Mouse (Mus musculus) heart, adult 2 months (tissue): Measurements from ENCODE around the gene H2-M10.2. TPM values are rescaled to one million over a fixed set of nuclear protein-coding genes. Genes with fewer than 3 reads are reported as not detected.

ENCODE experiments used
- DNase-seq, 2 experiments: peaks; one replicate each; pipeline ENCODE4 v3.0.0; 2021
- H3K27ac ChIP-seq: fragments of 200-600 bp; 2 replicates; pipeline ENCODE4 v1.8.1; 2022
- H3K27me3 ChIP-seq: fragments of 200-500 bp; 2 replicates; pipeline ENCODE4 v1.6.1; 2012; ENCODE audit warnings: mild to moderate bottlenecking, low read length, inconsistent platforms, mixed read lengths; ENCODE audit not compliant: control insufficient read depth, insufficient read depth
- H3K36me3 ChIP-seq: fragments of 200-500 bp; 2 replicates; pipeline ENCODE4 v1.6.1; 2012; ENCODE audit warnings: low read length, inconsistent platforms; ENCODE audit not compliant: control insufficient read depth, insufficient read depth
- H3K4me1 ChIP-seq: fragments of 200-500 bp; 2 replicates; pipeline ENCODE4 v1.6.1; 2011; ENCODE audit warnings: low read length; ENCODE audit not compliant: control insufficient read depth, insufficient read depth
- H3K4me3 ChIP-seq: fragments of 200-600 bp; 2 replicates; pipeline ENCODE4 v1.8.1; 2022
- H3K79me2 ChIP-seq: fragments of 200-500 bp; replicated peaks from 2 replicates; pipeline ENCODE4 v1.6.1; 2012; ENCODE audit warnings: mild to moderate bottlenecking, inconsistent platforms, low read length, moderate library complexity, mixed read lengths; ENCODE audit not compliant: control insufficient read depth, insufficient read depth
- H3K9ac ChIP-seq: fragments of 200-500 bp; 2 replicates; pipeline ENCODE4 v1.6.1; 2012; ENCODE audit warnings: low read depth, mild to moderate bottlenecking, control low read depth, inconsistent platforms, low read length, mixed read lengths
- CTCF ChIP-seq: fragments of 200-600 bp; IDR thresholded peaks from 2 replicates; pipeline ENCODE4 v1.8.1; 2022; ENCODE audit warnings: antibody characterized with exemption, mild to moderate bottlenecking, moderate library complexity
- EP300 ChIP-seq: fragments of 200-500 bp; IDR thresholded peaks from 2 replicates; pipeline ENCODE4 v1.6.1; 2011; ENCODE audit warnings: low read depth, low read length, control low read depth; ENCODE audit not compliant: insufficient read depth
- POLR2A ChIP-seq: fragments of 200-500 bp; IDR thresholded peaks from 2 replicates; pipeline ENCODE4 v1.6.1; 2011; ENCODE audit warnings: mild to moderate bottlenecking, low read depth, low read length, control low read depth; ENCODE audit not compliant: insufficient read depth
- WGBS: fragments of 180-500 bp; shearing (Covaris S2); methylation state at CpG from one replicate; pipeline ENCODE4 v1.1.7; 2018; 5-methylcytosine and 5-hydroxymethylcytosine counted together
- intact Hi-C: fragments of 180-260 bp; cut with DNase I; formaldehyde crosslinking; loops from one replicate; pipeline ENCODE4 v1.15.1; 2025
- polyA plus RNA-seq: library from polyadenylated mRNA; depleted of rRNA; stranded (reverse); fragments of >200 nt; gene quantifications from 2 replicates; pipeline ENCODE4 v1.2.3, GENCODE M21; 2012
- total RNA-seq, 2 experiments: library from RNA; stranded (reverse); gene quantifications; 2 replicates each; pipeline ENCODE4 v1.2.3; 2021

The H2-M10.2 gene
- total and polyA plus RNA-seq, 3 experiments: not detected

DNA sequence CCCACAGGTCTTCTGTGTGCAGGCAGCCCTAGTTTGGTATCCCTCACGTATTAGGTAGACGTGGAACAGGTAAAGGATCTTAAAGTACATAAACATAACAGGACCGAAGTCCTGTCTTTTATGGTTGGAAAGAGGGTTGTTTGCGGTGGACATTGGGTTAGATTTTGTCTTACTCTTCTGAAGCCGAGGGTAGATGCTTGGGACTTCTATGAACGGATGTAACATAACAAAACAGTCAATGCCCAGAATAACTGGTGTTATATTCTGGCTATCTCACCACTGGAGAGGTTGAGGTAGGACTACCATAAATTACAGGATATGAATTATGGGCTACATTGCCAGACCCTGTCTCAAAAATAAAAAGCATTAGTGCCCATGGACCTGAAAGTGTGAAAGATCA, 28.3 kb downstream of the H2-M10.2 start, which contains the start of gene Rpp21:
Gene Rpp21, minus strand, starts transcription at position 101 of the 400 bp plus-strand sequence.
- peak within 1 kb of the TSS; percentile 92 for H3K27ac ChIP-seq
- intact Hi-C loops: no loop called here

GRCm38 (mm10) chr17:36257241-36257947, 28.9 kb downstream of the H2-M10.2 start:
- no peaks in the 10 kb centered on the region for H3K27me3 ChIP-seq
- TF ChIP-seq POLR2A: peak; percentile 68
- 0 out of 2 replicates have a peak, but pooled peaks have one; percentile 34 for TF ChIP-seq EP300
- peak; percentile 78 for TF ChIP-seq CTCF
- peak overlapping the region; percentile 74 for H3K4me3 ChIP-seq
- intact Hi-C loops: no loop called here
- H3K4me1 ChIP-seq: no peaks in the 10 kb centered on the region
- WGBS: under 1% methylated on average over 37 of the region's 37 CpGs
- H3K36me3 ChIP-seq: no peaks in the 10 kb centered on the region
- peak overlapping the region; percentile 81 for H3K9ac ChIP-seq
- peak overlapping the region; percentile 92 for H3K27ac ChIP-seq
- peak; percentile 85 to 88 for DNase-seq
- H3K79me2 ChIP-seq: no peaks in the 10 kb centered on the region

More for the DNA sequence above, 28.3 kb downstream of the H2-M10.2 start, which contains the start of gene Rpp21:
- H3K4me1 ChIP-seq: no peaks in the 10 kb centered on the region
- TF ChIP-seq EP300 (no peak), CTCF (no peak), POLR2A (no peak)
- peak within 1 kb of the TSS; percentile 81 for H3K9ac ChIP-seq
- DNase-seq: no peak
- no peaks in the 10 kb centered on the region for H3K27me3 ChIP-seq
- peak within 1 kb of the TSS; percentile 74 for H3K4me3 ChIP-seq
- H3K79me2 ChIP-seq: no peaks in the 10 kb centered on the region
- 44% methylated on average over 6 of the region's 6 CpGs for WGBS
- H3K36me3 ChIP-seq: no peaks in the 10 kb centered on the region

DNA sequence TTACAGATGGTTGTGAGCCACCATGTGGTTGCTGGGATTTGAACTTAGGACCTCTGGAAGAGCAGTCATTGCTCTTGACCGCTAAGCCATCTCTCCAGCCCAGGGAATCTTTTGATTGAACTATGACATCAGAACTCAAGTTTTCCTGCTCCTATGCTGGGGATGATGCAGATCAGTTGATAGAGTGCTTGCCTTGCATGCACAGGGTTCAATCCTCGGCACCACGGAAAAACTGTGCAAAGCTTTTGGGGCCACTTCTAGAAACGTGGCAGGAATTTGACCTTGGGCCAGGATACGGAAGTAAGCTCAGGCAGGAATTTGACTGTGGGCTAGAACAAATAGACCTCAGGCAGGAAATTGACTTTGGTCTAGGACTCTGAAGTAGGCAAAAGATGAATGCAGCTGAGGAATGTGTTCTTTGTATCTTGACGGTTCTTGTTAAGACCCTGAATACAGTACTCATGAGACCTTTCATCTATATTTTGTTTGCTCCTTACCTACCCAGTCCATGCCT, 33.1 kb downstream of the H2-M10.2 start:
- TF ChIP-seq POLR2A (no peak), CTCF (no peak), EP300 (no peak)
- intact Hi-C loops: no loop called here
- Histone ChIP-seq H3K9ac (no peak overlapping the region), H3K4me1 (no peaks in the 10 kb centered on the region; the same call in 1 of the 2 replicates), H3K27ac (no peak overlapping the region), H3K36me3 (no peaks in the 10 kb centered on the region), H3K27me3 (peaks cover 6% of the 10 kb centered on the region; the same call in 1 of the 2 replicates), H3K4me3 (no peak overlapping the region), H3K79me2 (no peaks in the 10 kb centered on the region)
- DNase-seq: no peak
- 29% methylated on average over 6 of the region's 6 CpGs for WGBS

GRCm38 (mm10) chr17:36252250-36252876, 33.9 kb downstream of the H2-M10.2 start:
- no peak for TF ChIP-seq CTCF
- no peak for TF ChIP-seq EP300
- no peak for TF ChIP-seq POLR2A
- Histone ChIP-seq H3K4me3 (no peak overlapping the region), H3K36me3 (no peaks in the 10 kb centered on the region), H3K79me2 (no peaks in the 10 kb centered on the region), H3K27ac (no peak overlapping the region), H3K9ac (no peak overlapping the region; the same call in 1 of the 2 replicates), H3K4me1 (no peaks in the 10 kb centered on the region; the same call in 1 of the 2 replicates), H3K27me3 (peaks cover 8% of the 10 kb centered on the region)
- peak in 1 of 2 experiments; percentile 34 for DNase-seq
- intact Hi-C loops: no loop called here
- WGBS: 9% methylated on average over 25 of the region's 25 CpGs

DNA sequence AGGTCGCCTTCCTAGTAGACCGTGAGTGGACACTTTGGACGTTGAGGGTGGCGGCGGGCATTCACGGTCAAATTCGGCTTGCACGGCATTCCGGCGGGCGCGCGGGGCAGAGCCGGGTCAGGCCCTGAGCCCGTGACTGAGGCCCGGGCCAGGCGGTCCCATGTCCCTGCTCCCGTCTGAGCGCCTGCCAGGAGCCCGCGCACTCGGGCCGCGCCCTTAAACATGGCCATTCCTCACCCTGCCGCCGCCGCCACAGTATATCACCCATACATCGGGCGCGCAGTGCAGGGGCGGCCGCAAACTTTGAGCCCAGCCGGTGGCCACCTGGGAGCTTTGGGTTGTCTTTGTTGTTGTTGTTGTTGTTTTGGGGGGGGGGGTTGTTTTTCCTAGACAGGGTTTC, 37.4 kb downstream of the H2-M10.2 start:
- intact Hi-C loops: no loop called here
- Histone ChIP-seq H3K9ac (no peak overlapping the region), H3K36me3 (no peaks in the 10 kb centered on the region), H3K4me1 (no peaks in the 10 kb centered on the region; the same call in 1 of the 2 replicates), H3K27ac (no peak overlapping the region), H3K79me2 (no peaks in the 10 kb centered on the region), H3K4me3 (no peak overlapping the region), H3K27me3 (peaks cover 8% of the 10 kb centered on the region)
- WGBS: 16% methylated on average over 33 of the region's 33 CpGs
- DNase-seq: no peak
- no peak for TF ChIP-seq CTCF
- no peak for TF ChIP-seq POLR2A
- TF ChIP-seq EP300: no peak

GRCm38 (mm10) chr17:36245741-36246140, 40.5 kb downstream of the H2-M10.2 start:
- Histone ChIP-seq H3K4me3 (no peak overlapping the region), H3K4me1 (no peaks in the 10 kb centered on the region), H3K9ac (no peak overlapping the region), H3K79me2 (no peaks in the 10 kb centered on the region), H3K27me3 (peaks cover 7% of the 10 kb centered on the region), H3K27ac (no peak overlapping the region), H3K36me3 (no peaks in the 10 kb centered on the region)
- no peak for DNase-seq
- intact Hi-C loops: no loop called here
- WGBS: 78% methylated on average over 2 of the region's 2 CpGs
- no peak for TF ChIP-seq POLR2A
- TF ChIP-seq CTCF: peak; percentile 42
- TF ChIP-seq EP300: no peak
